Mouse (Mus musculus): ENCODE data around the gene Erc2.

The Erc2 gene

GRCm38 (mm10) chr14:28476746-28477145, 854.5 kb downstream of the Erc2 start:
- TF ChIP-seq NANOG (IDR thresholded peaks at IDR 0.05; ENCODE audit: borderline replicate concordance, low read length): no peak
- no peak for TF ChIP-seq POU5F1 (IDR thresholded peaks at IDR 0.05; ENCODE audit: borderline replicate concordance, low read length)
- no peak for TF ChIP-seq CTCF (conservative IDR thresholded peaks at IDR 0.05; ENCODE audit: low read length)

GRCm38 (mm10) chr14:28480866-28481265, 858.6 kb downstream of the Erc2 start:
- H3K27me3 ChIP-seq (ENCODE audit: insufficient read depth, low read length): no peaks in the 10 kb centered on the region; the same call in none of the 2 replicates
- H3K9me3 ChIP-seq (ENCODE audit: low read length): no peaks in the 10 kb centered on the region
- H3K36me3 ChIP-seq (ENCODE audit: insufficient read depth, low read length): no peaks in the 10 kb centered on the region
- H3K4me3 ChIP-seq (replicated peaks; ENCODE audit: low read length): no peak overlapping the region
- H3K4me1 ChIP-seq (replicated peaks; ENCODE audit: low read depth, low read length): 0 out of 2 replicates have a peak, but pooled peaks cover 4% of the 10 kb centered on the region
- TF ChIP-seq POU5F1 (IDR thresholded peaks at IDR 0.05; ENCODE audit: borderline replicate concordance, low read length): no peak
- no peak for TF ChIP-seq NANOG (IDR thresholded peaks at IDR 0.05; ENCODE audit: borderline replicate concordance, low read length)
- TF ChIP-seq CTCF (conservative IDR thresholded peaks at IDR 0.05; ENCODE audit: low read length): no peak

More at GRCm38 (mm10) chr14:28476746-28477145, 854.5 kb downstream of the Erc2 start:
- Histone ChIP-seq H3K36me3 (ENCODE audit: insufficient read depth, low read length) (no peaks in the 10 kb centered on the region), H3K27me3 (ENCODE audit: insufficient read depth, low read length) (no peaks in the 10 kb centered on the region; the same call in 1 of the 2 replicates), H3K4me1 (replicated peaks; ENCODE audit: low read depth, low read length) (peaks cover 5% of the 10 kb centered on the region), H3K9me3 (ENCODE audit: low read length) (no peaks in the 10 kb centered on the region), H3K4me3 (replicated peaks; ENCODE audit: low read length) (no peak overlapping the region)

GRCm38 (mm10) chr14:28493806-28494205, 871.6 kb downstream of the Erc2 start:
- Histone ChIP-seq H3K36me3 (ENCODE audit: insufficient read depth, low read length) (no peaks in the 10 kb centered on the region), H3K9me3 (ENCODE audit: low read length) (no peaks in the 10 kb centered on the region), H3K27me3 (ENCODE audit: insufficient read depth, low read length) (peaks cover 6% of the 10 kb centered on the region; the same call in 1 of the 2 replicates), H3K4me1 (replicated peaks; ENCODE audit: low read depth, low read length) (no peaks in the 10 kb centered on the region), H3K4me3 (replicated peaks; ENCODE audit: low read length) (no peak overlapping the region)
- TF ChIP-seq CTCF (conservative IDR thresholded peaks at IDR 0.05; ENCODE audit: low read length): no peak
- no peak for TF ChIP-seq POU5F1 (IDR thresholded peaks at IDR 0.05; ENCODE audit: borderline replicate concordance, low read length)
- TF ChIP-seq NANOG (IDR thresholded peaks at IDR 0.05; ENCODE audit: borderline replicate concordance, low read length): no peak

GRCm38 (mm10) chr14:28494273-28494672, 872.0 kb downstream of the Erc2 start:
- no peak for TF ChIP-seq NANOG (IDR thresholded peaks at IDR 0.05; ENCODE audit: borderline replicate concordance, low read length)
- TF ChIP-seq CTCF (conservative IDR thresholded peaks at IDR 0.05; ENCODE audit: low read length): no peak
- no peak for TF ChIP-seq POU5F1 (IDR thresholded peaks at IDR 0.05; ENCODE audit: borderline replicate concordance, low read length)
- no peaks in the 10 kb centered on the region for H3K36me3 ChIP-seq (ENCODE audit: insufficient read depth, low read length)
- no peak overlapping the region for H3K4me3 ChIP-seq (replicated peaks; ENCODE audit: low read length)
- H3K4me1 ChIP-seq (replicated peaks; ENCODE audit: low read depth, low read length): no peaks in the 10 kb centered on the region
- no peaks in the 10 kb centered on the region for H3K9me3 ChIP-seq (ENCODE audit: low read length)
- H3K27me3 ChIP-seq (ENCODE audit: insufficient read depth, low read length): peaks cover 6% of the 10 kb centered on the region; the same call in 1 of the 2 replicates

GRCm38 (mm10) chr14:28501216-28501878, 879.1 kb downstream of the Erc2 start:
- Histone ChIP-seq H3K36me3 (ENCODE audit: insufficient read depth, low read length) (no peaks in the 10 kb centered on the region), H3K9me3 (ENCODE audit: low read length) (no peaks in the 10 kb centered on the region), H3K4me3 (replicated peaks; ENCODE audit: low read length) (no peak overlapping the region), H3K27me3 (ENCODE audit: insufficient read depth, low read length) (peaks cover 64% of the 10 kb centered on the region), H3K4me1 (replicated peaks; ENCODE audit: low read depth, low read length) (peaks cover 20% of the 10 kb centered on the region)
- no peak for TF ChIP-seq CTCF (conservative IDR thresholded peaks at IDR 0.05; ENCODE audit: low read length)
- TF ChIP-seq POU5F1 (IDR thresholded peaks at IDR 0.05; ENCODE audit: borderline replicate concordance, low read length): no peak
- no peak for TF ChIP-seq NANOG (IDR thresholded peaks at IDR 0.05; ENCODE audit: borderline replicate concordance, low read length)

- Histone ChIP-seq H3K36me3 (ENCODE audit: insufficient read depth, low read length) (no peaks in the 10 kb centered on the region), H3K27me3 (ENCODE audit: insufficient read depth, low read length) (peaks cover 83% of the 10 kb centered on the region), H3K4me3 (replicated peaks; ENCODE audit: low read length) (no peak overlapping the region), H3K4me1 (replicated peaks; ENCODE audit: low read depth, low read length) (peaks cover 39% of the 10 kb centered on the region), H3K9me3 (ENCODE audit: low read length) (no peaks in the 10 kb centered on the region)
- no peak for TF ChIP-seq POU5F1 (IDR thresholded peaks at IDR 0.05; ENCODE audit: borderline replicate concordance, low read length)
- TF ChIP-seq CTCF (conservative IDR thresholded peaks at IDR 0.05; ENCODE audit: low read length): no peak
- TF ChIP-seq NANOG (IDR thresholded peaks at IDR 0.05; ENCODE audit: borderline replicate concordance, low read length): no peak
Measured at GRCm38 (mm10) chr14:28503276-28503675, 881.0 kb downstream of the Erc2 start.

- Histone ChIP-seq H3K36me3 (ENCODE audit: insufficient read depth, low read length) (no peaks in the 10 kb centered on the region), H3K4me1 (replicated peaks; ENCODE audit: low read depth, low read length) (peaks cover 50% of the 10 kb centered on the region), H3K4me3 (replicated peaks; ENCODE audit: low read length) (peak within 1 kb of the TSS; percentile 73), H3K9me3 (ENCODE audit: low read length) (no peaks in the 10 kb centered on the region), H3K27me3 (ENCODE audit: insufficient read depth, low read length) (peaks cover 94% of the 10 kb centered on the region)
- TF ChIP-seq NANOG (IDR thresholded peaks at IDR 0.05; ENCODE audit: borderline replicate concordance, low read length) (no peak), CTCF (conservative IDR thresholded peaks at IDR 0.05; ENCODE audit: low read length) (no peak)
Measured at GRCm38 (mm10) chr14:28504101-28505050, 882.1 kb downstream of the Erc2 start, which contains the start of gene Wnt5a. TSS of gene Wnt5a (plus strand) at chr14:28504750.

GRCm38 (mm10) chr14:28505051-28505585, 882.9 kb downstream of the Erc2 start:
- H3K36me3 ChIP-seq (ENCODE audit: insufficient read depth, low read length): no peaks in the 10 kb centered on the region
- H3K4me3 ChIP-seq (replicated peaks; ENCODE audit: low read length): peak overlapping the region; percentile 73
- TF ChIP-seq NANOG (IDR thresholded peaks at IDR 0.05; ENCODE audit: borderline replicate concordance, low read length) (no peak), CTCF (conservative IDR thresholded peaks at IDR 0.05; ENCODE audit: low read length) (no peak), POU5F1 (IDR thresholded peaks at IDR 0.05; ENCODE audit: borderline replicate concordance, low read length) (no peak)
- peaks cover 55% of the 10 kb centered on the region for H3K4me1 ChIP-seq (replicated peaks; ENCODE audit: low read depth, low read length)
- no peaks in the 10 kb centered on the region for H3K9me3 ChIP-seq (ENCODE audit: low read length)
- peaks cover 100% of the 10 kb centered on the region for H3K27me3 ChIP-seq (ENCODE audit: insufficient read depth, low read length)

Data from E14TG2a.4 (cell line).